Mouse (Mus musculus) lung, adult 2 months (tissue): ENCODE results near the gene Akr1b7.

Source experiments
- CTCF ChIP-seq: fragments of 200-500 bp; IDR thresholded peaks from 2 replicates; pipeline ENCODE4 v1.5.1; 2011; ENCODE audit warnings: mild to moderate bottlenecking, low read length, control low read depth; ENCODE audit not compliant: insufficient read depth
- POLR2A ChIP-seq: fragments of 200-500 bp; IDR thresholded peaks from 2 replicates; pipeline ENCODE4 v1.6.1; 2011; ENCODE audit warnings: low read depth, mild to moderate bottlenecking, control low read depth, low read length, borderline replicate concordance; ENCODE audit errors: extremely low read depth

DNA sequence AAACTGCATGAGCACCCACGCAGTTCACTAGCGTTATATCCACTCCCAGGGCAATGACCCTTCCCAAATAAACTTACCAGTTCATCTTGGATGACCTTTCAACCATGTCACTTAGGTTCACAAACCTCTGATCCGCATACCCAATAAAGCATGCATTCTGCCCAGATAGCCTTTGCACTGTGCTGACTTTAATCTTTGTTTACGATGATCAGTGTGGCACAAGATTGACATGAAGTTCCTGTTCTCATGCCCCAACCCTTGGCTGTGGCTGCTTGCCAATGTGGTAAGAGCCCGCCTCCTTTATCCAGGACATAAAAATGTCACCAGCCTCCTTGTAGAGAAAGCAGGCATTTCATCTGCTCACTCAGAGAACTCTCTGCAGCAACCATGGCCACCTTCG is at the start of gene Akr1b7:
- TF ChIP-seq CTCF (no peak), POLR2A (no peak)
